Mouse (Mus musculus) thymus, adult 2 months (tissue): ENCODE results near the gene Tmem121. TPM values are rescaled to one million over a fixed set of nuclear protein-coding genes. Genes with fewer than 3 reads are reported as not detected.

Experiments
- DNase-seq: peaks from one replicate; pipeline ENCODE4 v3.0.0; 2021
- H3K27ac ChIP-seq: fragments of 200-500 bp; 2 replicates; pipeline ENCODE4 v1.5.1; 2012; ENCODE audit warnings: low read length, control low read depth; ENCODE audit not compliant: control insufficient read depth, insufficient read depth
- H3K27me3 ChIP-seq: fragments of 200-500 bp; 2 replicates; pipeline ENCODE4 v1.6.1; 2012; ENCODE audit warnings: mild to moderate bottlenecking, low read length, moderate library complexity, mixed read lengths; ENCODE audit not compliant: control insufficient read depth, insufficient read depth
- H3K36me3 ChIP-seq: fragments of 200-500 bp; 2 replicates; pipeline ENCODE4 v1.6.1; 2012; ENCODE audit warnings: mild to moderate bottlenecking, low read length, moderate library complexity; ENCODE audit not compliant: control insufficient read depth, insufficient read depth
- H3K4me1 ChIP-seq: fragments of 200-500 bp; replicated peaks from 2 replicates; pipeline ENCODE4 v1.6.1; 2012; ENCODE audit warnings: low read length; ENCODE audit not compliant: control insufficient read depth, insufficient read depth
- H3K4me3 ChIP-seq: fragments of 200-500 bp; 2 replicates; pipeline ENCODE4 v1.5.1; 2012; ENCODE audit warnings: mild to moderate bottlenecking, low read length, control low read depth, moderate library complexity; ENCODE audit not compliant: control insufficient read depth, insufficient read depth
- CTCF ChIP-seq: fragments of 200-500 bp; IDR thresholded peaks from 2 replicates; pipeline ENCODE4 v1.5.1; 2012; ENCODE audit warnings: mild to moderate bottlenecking, control low read depth, low read length, moderate library complexity, borderline replicate concordance; ENCODE audit not compliant: control insufficient read depth, poor library complexity, insufficient read depth; ENCODE audit errors: extremely low read depth
- POLR2A ChIP-seq: fragments of 200-500 bp; IDR thresholded peaks from 2 replicates; pipeline ENCODE4 v1.6.1; 2012; ENCODE audit warnings: mild to moderate bottlenecking, low read length, control low read depth, moderate library complexity; ENCODE audit not compliant: control insufficient read depth, poor library complexity, insufficient read depth; ENCODE audit errors: extremely low read depth
- WGBS: fragments of 180-500 bp; shearing (Covaris S2); methylation state at CpG from one replicate; pipeline ENCODE4 v1.1.7; 2018; 5-methylcytosine and 5-hydroxymethylcytosine counted together
- polyA plus RNA-seq: library from polyadenylated mRNA; depleted of rRNA; stranded (reverse); fragments of >200 nt; gene quantifications from 2 replicates; pipeline ENCODE4 v1.2.3, GENCODE M21; 2012

Gene Tmem121
- polyA plus RNA-seq, 1 experiment = 47.6 TPM

DNA sequence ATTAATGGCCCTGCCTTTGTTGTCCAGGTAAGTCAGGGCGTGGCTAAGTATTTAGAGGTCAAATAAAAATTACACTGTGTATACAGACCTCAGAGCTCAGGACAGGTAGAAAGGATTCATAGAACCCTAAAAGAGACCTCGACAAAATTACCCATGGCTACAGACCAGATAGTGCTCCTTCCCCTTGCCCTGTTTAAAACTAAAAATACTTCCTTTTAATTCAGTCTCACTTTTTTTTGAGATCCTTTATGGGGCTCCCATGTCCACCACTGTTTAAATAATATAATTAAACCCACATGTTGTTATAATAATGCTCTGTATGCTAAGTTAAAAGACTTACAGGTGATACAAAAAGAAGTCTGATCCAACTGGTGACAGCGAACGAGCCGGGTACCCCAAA is 26.0 kb downstream of the Tmem121 start:
- Histone ChIP-seq H3K27ac (no peak overlapping the region), H3K4me1 (no peaks in the 10 kb centered on the region), H3K36me3 (no peaks in the 10 kb centered on the region), H3K27me3 (no peaks in the 10 kb centered on the region), H3K4me3 (no peak overlapping the region)
- no peak for DNase-seq
- TF ChIP-seq CTCF = no peak
- TF ChIP-seq POLR2A = no peak
- 79% methylated on average over 5 of the region's 5 CpGs for WGBS

GRCm38 (mm10) chr12:113212326-113212924 is 26.7 kb downstream of the Tmem121 start:
- TF ChIP-seq CTCF (no peak), POLR2A (no peak)
- Histone ChIP-seq H3K36me3 (no peaks in the 10 kb centered on the region), H3K4me1 (peaks cover under 1% of the 10 kb centered on the region), H3K4me3 (no peak overlapping the region), H3K27me3 (no peaks in the 10 kb centered on the region), H3K27ac (no peak overlapping the region)
- no peak for DNase-seq
- 62% methylated on average over 10 of the region's 10 CpGs for WGBS

DNA sequence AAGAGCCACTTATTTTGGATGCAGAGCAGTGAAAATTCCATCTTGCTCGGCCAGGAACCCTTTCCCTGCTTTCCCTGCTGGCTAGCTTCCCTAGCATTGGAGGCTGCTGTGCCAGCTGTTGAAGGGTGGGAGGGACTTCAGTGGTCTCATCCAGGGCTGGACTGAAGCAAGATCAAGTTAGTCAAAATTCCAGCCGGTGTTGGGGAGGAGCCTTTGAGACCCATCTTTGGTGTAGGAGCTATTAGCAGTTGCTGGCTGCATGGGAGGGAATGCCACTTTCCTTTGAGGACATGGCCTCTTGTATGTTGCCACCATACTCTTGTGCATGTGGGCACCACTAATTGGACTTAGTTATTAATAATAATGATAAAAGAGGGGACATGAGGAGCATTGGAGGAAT is 27.5 kb downstream of the Tmem121 start:
- H3K4me1 ChIP-seq = peaks cover 5% of the 10 kb centered on the region
- H3K27me3 ChIP-seq = no peaks in the 10 kb centered on the region
- no peak overlapping the region for H3K4me3 ChIP-seq
- 88% methylated on average over 2 of the region's 2 CpGs for WGBS
- no peak for DNase-seq
- H3K36me3 ChIP-seq = no peaks in the 10 kb centered on the region
- H3K27ac ChIP-seq = no peak overlapping the region
- TF ChIP-seq CTCF = no peak

DNA sequence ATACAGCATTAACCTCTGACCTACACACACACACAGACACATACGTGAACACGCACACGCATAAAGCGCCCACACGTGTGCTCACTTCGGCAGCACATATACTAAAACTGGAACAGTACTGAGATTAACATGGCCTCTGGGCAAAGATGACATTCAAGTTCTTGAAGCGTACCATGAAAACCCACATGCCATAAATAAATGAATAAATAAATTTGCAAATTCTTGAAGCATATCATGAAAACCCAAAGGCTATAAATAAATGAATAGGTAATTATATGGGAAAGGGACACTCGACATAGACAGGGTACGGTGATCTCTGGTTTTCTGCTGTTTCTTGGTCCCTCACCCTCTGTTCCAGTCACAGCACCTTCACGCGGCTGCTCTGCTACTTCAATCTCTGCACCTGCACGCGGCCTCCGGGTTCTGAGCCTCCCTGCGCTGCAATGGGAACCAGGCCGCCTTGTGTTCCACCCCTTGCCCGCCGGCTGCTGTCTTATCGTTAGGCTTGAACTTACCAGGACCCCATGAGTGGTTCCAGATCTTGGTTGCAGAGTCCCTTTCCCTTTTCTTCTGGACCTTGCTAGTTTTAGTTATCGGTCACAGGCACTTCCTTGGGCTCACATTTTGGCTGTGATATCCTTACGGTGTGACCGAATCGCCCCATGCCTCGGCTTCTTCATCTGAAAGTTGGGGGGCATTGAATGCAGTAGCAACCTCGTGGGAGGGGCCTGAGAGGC is 28.5 kb downstream of the Tmem121 start:
- no peak overlapping the region for H3K27ac ChIP-seq
- H3K36me3 ChIP-seq = no peaks in the 10 kb centered on the region
- H3K4me3 ChIP-seq = no peak overlapping the region
- DNase-seq = no peak
- WGBS = 95% methylated on average over 25 of the region's 25 CpGs
- TF ChIP-seq CTCF = no peak
- no peaks in the 10 kb centered on the region for H3K27me3 ChIP-seq
- H3K4me1 ChIP-seq = peaks cover 5% of the 10 kb centered on the region

DNA sequence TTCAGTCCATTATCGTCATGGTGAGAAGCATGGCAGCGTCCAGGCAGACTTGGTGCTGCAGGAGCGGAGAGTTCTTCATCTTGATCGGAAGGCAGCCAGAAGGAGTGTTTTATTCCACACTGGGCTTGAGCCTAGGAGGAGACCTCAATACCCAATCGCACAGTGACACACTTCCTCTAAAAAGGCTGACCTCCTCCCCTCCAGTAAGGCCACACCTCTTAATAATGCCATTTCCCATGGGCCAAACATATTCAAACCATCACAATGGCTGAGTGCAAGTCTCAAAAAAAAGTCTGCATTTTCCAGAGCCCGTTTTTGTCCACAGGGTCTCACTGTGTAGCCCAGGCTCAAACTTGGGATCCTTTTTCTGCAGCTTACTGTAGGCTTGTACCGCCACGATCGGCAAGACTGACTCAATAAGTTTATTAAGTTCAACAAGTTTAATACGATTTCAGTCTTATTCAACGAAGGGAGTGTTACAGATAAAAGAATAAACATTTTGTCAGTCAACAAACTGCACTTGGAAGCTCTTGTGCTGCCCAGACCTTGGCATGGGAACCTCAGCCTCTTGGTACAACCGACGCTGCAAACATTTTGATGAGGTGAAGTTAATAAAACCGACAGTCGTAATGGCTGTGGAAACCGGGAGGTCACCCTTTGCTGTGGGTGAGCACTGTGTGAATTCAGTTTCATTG is 29.4 kb downstream of the Tmem121 start:
- TF ChIP-seq CTCF (no peak), POLR2A (no peak)
- 93% methylated on average over 16 of the region's 16 CpGs for WGBS
- Histone ChIP-seq H3K4me1 (peaks cover 5% of the 10 kb centered on the region), H3K36me3 (no peaks in the 10 kb centered on the region), H3K27ac (no peak overlapping the region), H3K27me3 (no peaks in the 10 kb centered on the region), H3K4me3 (no peak overlapping the region)
- no peak for DNase-seq

DNA sequence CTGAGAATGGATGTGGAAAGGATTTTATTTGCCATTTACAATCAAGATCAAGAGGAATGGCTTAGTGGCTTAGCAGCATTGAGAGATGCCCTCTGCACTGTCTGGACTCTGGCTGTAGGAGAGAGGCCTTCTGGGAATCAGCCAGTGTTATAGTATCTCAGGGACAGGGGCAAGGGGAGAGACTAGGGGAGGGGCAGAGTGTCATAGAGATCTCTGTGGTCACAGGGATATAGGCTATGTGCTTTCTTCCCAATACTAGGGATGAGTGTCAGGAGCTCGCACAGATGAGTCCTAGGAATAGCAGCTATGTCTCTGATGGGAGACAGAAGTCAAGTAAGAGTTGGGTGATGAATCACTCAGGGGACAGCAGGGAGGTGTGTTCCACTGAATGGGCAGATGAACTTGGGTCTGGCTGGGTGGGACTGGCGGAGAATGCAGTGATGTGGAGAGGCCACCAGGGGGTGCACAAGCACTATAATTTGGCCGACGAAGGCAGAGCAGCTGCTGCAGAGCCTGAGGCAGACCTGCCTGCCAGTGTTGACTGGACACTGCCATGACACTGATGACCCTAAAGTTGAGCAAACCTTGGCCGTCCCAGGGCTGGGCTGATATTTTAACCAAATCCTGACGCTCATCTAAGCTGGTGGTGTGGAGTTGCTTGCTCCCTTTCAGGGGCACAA is 30.1 kb downstream of the Tmem121 start:
- 29% methylated on average over 6 of the region's 6 CpGs for WGBS
- peaks cover 5% of the 10 kb centered on the region for H3K4me1 ChIP-seq
- no peak overlapping the region for H3K27ac ChIP-seq
- H3K36me3 ChIP-seq = no peaks in the 10 kb centered on the region
- no peak overlapping the region for H3K4me3 ChIP-seq
- no peaks in the 10 kb centered on the region for H3K27me3 ChIP-seq
- TF ChIP-seq CTCF = peak; percentile 88
- TF ChIP-seq POLR2A = no peak
- peak; percentile 79 for DNase-seq
